Mouse (Mus musculus) neural tube, postnatal 0 days (tissue): ENCODE results near the gene Aqr. TPM values are rescaled to one million over a fixed set of nuclear protein-coding genes. Genes with fewer than 3 reads are reported as not detected.

ENCODE experiments used
- microRNA-seq: library from miRNA; unstranded; fragments of <30 nt; microRNA quantifications from one replicate; pipeline ENCODE4, GENCODE M21; 2016
- polyA plus RNA-seq: library from polyadenylated mRNA; unstranded; fragments of >200 nt; fragmentation: Nextera tagmentation; extraction: Ambion mirVana; gene quantifications from 2 replicates; pipeline ENCODE4 v1.2.1, GENCODE M21; 2015

Aqr gene
- polyA plus RNA-seq, result 29.4 and 29.6 TPM in 2 replicates

DNA sequence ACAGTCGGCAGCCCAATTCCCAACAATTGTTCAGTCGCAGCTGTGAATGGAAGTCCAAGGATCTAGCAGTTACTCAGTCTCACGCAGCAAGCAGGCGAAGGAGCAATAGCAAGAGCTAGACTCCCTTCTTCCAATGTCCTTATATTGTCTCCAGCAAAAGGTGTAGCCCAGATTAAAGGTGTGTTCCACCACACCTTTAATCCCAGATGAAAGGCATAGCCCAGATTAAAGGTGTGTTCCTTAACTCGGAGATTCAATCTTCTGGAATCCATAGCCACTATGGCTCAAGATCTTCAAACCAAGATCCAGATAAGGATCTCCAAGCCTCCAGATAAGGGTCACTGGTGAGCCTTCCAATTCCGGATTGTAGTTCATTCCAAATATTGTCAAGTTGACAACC lies at the start of gene Aqr:
Aqr (minus strand) TSS at position 101 of the 400 bp plus-strand sequence.

GRCm38 (mm10) chr2:114200932-114201559 lies 14.2 kb upstream of the Aqr start, which contains the start of gene Zfp770:
Zfp770 (minus strand) TSS chr2:114201469.

DNA sequence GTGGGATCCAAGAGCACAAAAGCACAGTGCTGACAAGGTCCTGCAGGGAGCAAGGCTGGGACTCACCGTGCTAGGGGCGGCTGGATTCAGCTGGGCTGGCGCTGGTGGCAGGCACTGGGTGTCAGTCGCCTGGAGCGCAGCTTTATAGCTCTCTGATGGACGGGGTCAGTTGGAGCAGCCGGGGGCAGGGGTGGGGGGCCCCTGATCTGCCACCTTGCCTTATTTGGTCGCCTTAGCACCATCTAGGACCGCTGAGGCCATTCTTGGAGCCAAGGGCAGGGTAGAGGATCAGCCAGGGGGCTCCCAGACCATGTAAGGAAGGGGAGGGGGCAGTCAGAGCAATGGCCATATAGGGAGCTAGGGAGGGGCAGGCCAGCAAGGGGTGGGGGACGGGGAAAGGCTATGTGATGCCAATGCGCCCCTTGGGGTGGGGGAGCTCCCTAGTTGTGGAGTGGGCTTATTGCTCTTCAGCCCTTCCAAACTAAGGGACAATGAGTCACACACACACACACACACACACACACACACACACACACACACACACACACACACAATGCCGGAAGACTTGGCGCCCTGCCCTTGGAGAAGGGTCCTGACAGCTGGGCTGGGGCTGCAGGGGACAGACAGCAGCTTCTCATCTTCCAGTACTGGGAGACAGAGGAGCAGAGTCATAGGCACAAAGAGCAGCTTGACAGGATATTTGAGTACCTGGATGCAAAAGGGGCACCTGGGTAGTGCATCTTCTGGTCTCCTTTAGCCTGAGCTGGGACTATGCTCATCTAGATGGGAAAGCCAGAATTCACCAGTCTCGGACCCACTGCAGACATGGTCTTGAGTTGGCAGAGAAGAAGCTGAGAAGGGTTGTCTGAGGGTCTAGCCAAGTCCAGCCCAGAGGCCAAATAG lies 133.9 kb downstream of the Aqr start, which contains the start of gene Actc1:
Actc1 (minus strand) TSS at position 853 of the 903 bp plus-strand sequence.

Small RNAs within 50 kb of the gene (microRNA-seq; reads per million reads assigned to microRNA genes)
- not detected for gene Mir7002

Other genes starting within 250 kb of the Aqr start
- 18.0 and 18.1 TPM in 2 replicates for gene Gjd2, start 173.4 kb downstream of the Aqr start, polyA plus RNA-seq
- gene Actc1, start 133.5 kb downstream of the Aqr start, polyA plus RNA-seq, result 2.7 and 2.9 TPM in 2 replicates
- gene Zfp770, start 14.4 kb upstream of the Aqr start, polyA plus RNA-seq, result 7.8 and 8.5 TPM in 2 replicates